Mouse (Mus musculus) neural tube, embryonic 14.5 days (tissue): Measurements from ENCODE around the gene Chil3. TPM values are rescaled to one million over a fixed set of nuclear protein-coding genes. Genes with fewer than 3 reads are reported as not detected.

Experiments used
- polyA plus RNA-seq: library from polyadenylated mRNA; unstranded; fragments of >200 nt; fragmentation: Nextera tagmentation; extraction: Ambion mirVana; gene quantifications from 2 replicates; pipeline ENCODE4 v1.2.1, GENCODE M21; 2014

Gene Chil3
- polyA plus RNA-seq, 1 experiment from 2014 or later, result not detected

Other genes with a start within 250 kb of the Chil3 start
- 0.37 and 0.46 TPM in 2 replicates for gene I830077J02Rik, start 234.9 kb downstream of the Chil3 start, polyA plus RNA-seq
- gene Wdr77, start 208.2 kb downstream of the Chil3 start, polyA plus RNA-seq, result 89.6 and 91.4 TPM in 2 replicates
- gene Atp5f1, start 207.5 kb downstream of the Chil3 start, polyA plus RNA-seq, result 594 and 601 TPM in 2 replicates
- 5.9 and 7.0 TPM in 2 replicates for gene Ovgp1, start 193.9 kb downstream of the Chil3 start, polyA plus RNA-seq
- gene Pifo, start 152.9 kb downstream of the Chil3 start, polyA plus RNA-seq, result 3.1 and 3.6 TPM in 2 replicates
- gene Chil5, start 134.8 kb downstream of the Chil3 start, polyA plus RNA-seq, result not detected in 2 replicates
- gene Chia1, start 54.3 kb downstream of the Chil3 start, polyA plus RNA-seq, result 0.79 and 1.4 TPM in 2 replicates
- gene Chil4, start 51.9 kb upstream of the Chil3 start, polyA plus RNA-seq, result not detected in 2 replicates
- gene Chil6, start 238.6 kb upstream of the Chil3 start, polyA plus RNA-seq, result not detected in 2 replicates